Mouse (Mus musculus): Measurements from ENCODE around the gene Rbpj.

GRCm38 (mm10) chr5:53646669-53647068 lies 180.7 kb downstream of the Rbpj start:
- TF ChIP-seq GATA1 (IDR thresholded peaks at IDR 0.05; ENCODE audit: borderline replicate concordance, low read length) = no peak
- TF ChIP-seq FLI1 (IDR thresholded peaks at IDR 0.05; ENCODE audit: low read length) = no peak

Measured in megakaryocyte, embryonic 14.5 days (primary cell).